Mouse (Mus musculus) adrenal gland (tissue): ENCODE results near the gene Wdr43.
"Not testable (repeated sequence)": the region's sequence is repeated elsewhere in the genome, so short reads cannot be mapped to it uniquely, and the experiment has no call there.

Experiments used
- intact Hi-C: fragments of 180-260 bp; cut with DNase I; formaldehyde crosslinking; loops from one replicate; pipeline ENCODE4 v1.15.1; 2025
- long read RNA-seq, 2 experiments: library from polyadenylated mRNA; unstranded; transcript quantifications; one replicate each; pipeline ENCODE4 v2.0.0; 2020; ENCODE audit warnings: borderline replicate concordance in 1 of 2; ENCODE audit not compliant: insufficient replicate concordance in 1 of 2

Wdr43 gene
- long read RNA-seq, experiment 1, transcript Wdr43-201 (18 exons, 3,450 nt), result major isoform, 28 of 39 reads
- long read RNA-seq, experiment 1, partial matches to known transcripts, result 8 of 39 reads
- long read RNA-seq, experiment 1, other reads (novel, unspliced or antisense), result 2 of 39 reads
- long read RNA-seq, experiment 2, transcript Wdr43-201 (18 exons, 3,450 nt), result major isoform, 22 of 28 reads
- long read RNA-seq, experiment 2, partial matches to known transcripts, result 3 of 28 reads
- long read RNA-seq, experiment 2, other reads (novel, unspliced or antisense), result 3 of 28 reads

DNA sequence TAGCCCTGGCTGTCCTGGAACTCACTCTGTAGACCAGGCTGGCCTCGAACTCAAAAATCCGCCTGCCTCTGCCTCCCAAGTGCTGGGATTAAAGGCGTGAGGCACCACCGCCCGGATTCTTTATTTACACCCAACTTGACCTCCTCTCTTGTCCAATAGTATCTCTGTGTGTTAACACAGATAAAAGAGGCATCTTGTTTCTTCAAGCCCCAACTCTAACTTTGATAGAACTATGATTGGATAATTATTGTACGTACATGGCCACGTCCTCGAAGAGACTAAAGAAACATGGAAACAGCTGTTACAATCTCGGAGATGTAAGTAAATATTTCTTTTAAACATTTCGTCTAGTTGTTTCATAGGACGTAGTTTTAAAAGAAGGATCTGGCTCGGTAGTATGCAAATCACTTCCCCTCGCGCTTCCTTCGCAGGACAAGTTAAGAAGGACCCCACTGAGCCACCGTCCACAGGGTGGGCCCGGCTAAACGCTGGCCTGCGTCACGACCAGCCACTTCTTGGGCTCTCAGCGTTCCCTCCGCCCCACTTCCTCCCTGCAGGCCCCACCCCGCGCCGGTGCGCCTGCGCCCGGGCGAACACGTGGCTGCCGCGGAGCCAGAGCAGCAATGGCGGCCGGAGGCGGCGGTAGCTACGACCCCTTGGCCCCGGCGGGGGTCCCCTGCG, at the start of gene Wdr43:
Gene Wdr43 (plus strand): TSS at position 258 of the 681 bp plus-strand sequence.
- intact Hi-C loops, result no loop called here

DNA sequence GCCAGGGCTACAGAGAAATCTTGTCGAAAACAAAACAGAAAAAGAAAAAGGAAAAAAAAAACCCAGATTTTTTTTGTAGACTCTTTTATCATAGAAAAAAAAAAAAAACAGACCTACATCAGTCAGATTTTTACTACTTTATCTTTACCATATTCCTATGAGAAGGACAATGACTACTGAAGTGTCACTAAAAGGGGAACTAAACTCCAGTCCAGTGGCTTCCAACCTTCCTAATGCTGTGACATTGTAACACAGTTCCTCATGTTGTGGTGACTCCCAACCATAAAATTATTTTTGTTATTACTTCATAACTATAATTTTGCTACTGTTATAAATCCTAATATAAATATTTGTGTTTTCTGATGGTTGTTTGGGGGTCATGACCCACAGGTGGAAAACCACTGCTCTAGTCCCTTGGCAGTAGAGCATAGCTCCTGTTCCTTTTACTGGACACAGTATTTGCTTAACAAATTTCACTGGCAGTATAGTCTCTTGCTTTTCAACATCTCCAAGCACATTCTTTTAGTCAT, 36.5 kb upstream of the Wdr43 start:
- intact Hi-C loops, result no loop called here

DNA sequence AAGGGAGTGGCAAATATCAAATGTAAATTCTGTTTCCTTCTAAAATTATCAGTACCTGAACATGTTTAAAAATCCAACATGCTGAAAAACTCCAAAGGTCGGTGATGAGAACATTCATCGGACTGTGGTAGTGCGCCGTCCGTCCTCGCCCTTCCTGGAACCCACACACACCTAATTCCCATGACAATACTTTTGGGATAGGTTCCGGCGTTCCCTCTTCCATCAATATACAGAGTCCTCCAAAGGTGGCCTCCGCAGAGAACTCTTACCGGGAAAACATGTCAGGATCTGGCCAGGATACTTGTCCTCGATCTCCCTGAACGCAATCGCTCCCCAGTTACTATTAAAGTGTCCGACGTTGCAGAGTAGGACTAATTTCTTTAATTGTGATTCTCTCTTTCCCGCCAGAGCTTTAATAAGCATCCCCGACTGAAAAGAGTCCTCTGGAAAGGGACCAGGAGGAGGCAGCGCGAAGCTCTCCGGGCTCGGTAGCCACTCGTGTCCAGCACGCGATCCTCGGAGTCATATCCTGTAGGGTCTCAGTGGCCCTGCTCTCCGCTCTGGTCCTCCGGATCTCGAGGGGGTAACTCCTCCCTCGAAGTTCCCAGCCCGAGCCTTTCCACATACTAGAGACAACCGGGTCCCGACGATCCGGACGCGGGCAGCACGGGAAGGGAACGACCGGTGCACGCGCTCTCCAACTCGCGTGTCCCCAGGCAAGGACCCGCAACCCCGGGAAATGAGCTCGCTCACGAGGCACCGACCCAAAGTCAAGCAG, 17.6 kb upstream of the Wdr43 start:
- intact Hi-C loops, result no loop called here

DNA sequence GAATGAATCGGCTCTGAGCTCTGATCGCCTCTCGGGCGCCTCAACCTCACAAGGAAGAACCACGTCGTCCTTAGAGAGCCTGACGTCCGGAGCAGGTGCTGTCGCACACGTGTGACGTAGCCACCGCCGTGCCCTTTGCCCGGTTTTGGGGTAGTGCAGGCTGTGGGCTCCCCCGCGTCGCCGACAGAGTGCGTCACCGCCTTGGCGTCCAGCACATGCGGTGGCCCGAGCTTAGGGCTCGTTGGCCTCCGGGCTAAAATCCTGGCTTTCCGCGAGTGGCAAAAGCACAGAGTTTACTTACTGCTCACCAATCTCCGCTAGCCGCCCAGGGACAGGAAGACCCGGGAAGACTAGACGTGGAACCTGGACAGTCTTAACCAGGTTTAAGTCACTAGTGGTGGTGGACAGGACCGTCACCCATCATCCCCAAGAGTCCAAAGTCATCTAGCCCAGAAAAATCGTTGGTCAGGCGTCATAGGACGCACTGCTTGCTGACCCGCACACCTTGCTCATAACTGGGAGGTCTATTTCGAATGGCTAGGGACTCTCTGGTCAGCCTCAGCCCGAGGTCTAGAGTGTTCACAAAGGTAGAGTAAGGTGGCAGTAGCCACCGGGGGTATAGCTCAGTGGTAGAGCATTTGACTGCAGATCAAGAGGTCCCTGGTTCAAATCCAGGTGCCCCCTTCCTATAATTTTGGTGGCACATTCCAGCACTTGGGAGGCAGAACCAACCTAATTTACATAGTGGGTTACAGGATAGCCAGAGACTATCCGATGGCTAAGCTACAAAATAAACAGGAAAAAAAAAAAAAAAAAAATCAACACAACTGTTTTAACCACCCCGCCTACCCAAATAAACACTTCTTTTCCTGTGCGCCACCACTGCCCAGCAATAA, 16.8 kb upstream of the Wdr43 start:
- intact Hi-C loops, result no loop called here

DNA sequence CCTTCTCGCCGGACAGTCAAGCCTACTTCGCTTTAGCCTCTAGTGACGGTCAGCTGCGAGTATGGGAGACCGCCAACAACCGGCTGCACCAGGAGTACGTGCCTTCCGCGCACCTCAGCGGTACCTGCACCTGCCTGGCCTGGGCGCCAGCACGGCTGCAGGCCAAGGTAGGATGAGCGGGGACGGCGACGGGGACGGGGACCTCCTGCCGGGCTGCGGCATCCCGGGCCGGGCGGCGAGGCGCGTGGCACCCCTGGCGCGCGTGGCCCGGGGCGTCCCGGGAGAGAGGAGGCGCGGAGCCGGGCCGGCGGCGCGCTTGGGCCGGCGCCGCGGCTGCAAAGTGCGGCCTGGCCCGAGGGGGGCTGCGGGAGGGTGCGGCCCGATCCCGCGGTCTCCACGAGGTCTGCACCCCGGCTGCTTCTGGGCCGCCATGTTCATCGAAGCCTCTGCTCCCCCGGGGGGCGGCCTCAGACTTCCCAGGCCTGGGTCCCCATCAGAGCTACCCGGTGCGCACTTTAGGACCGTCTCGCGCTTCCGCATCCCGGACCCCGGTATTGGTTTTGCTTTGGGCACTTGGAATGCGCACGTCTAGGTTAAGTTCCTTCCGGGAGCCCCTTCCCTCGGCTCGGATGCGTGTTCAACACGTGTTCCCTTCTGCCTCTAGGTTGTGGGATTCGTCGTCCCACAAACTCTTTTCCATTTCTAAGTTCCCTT, 781 bp downstream of the Wdr43 start:
- intact Hi-C loops, result no loop called here

DNA sequence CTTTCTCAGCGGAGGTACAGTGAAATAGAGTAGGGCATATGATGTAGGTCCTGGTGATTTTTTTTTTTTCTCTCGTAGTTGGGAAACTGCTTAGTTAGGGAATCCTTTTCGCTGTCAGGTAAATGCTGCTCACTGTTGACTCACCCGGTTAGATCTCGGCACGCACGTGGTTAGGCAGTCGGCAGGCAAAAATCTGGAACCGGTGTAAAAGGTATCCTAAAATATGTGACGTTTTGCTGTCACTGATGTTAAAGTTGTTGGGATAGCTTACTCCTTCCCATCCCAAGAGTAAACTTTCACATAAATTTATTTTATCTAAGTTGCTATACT, 1.3 kb downstream of the Wdr43 start:
- intact Hi-C loops, result no loop called here

DNA sequence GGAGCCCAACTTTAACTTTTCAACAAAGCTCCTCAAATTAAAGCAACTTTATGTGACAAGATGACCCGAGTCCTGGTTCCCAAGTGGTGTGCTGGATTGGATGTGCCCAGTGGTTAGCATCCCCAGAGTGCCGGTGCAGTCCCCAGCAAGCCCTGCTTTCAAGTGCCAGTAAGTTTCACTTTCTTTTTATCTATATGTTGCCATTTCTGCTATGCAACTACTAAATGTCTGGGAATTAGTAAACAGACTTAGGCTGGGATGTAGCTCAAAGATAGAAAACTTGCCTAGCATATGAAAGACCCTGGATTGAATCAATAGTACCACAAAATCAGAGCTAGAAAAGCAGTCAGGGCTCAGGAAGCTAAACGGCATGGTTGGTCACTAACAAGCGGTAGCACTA, 2.3 kb downstream of the Wdr43 start:
- intact Hi-C loops, result no loop called here

DNA sequence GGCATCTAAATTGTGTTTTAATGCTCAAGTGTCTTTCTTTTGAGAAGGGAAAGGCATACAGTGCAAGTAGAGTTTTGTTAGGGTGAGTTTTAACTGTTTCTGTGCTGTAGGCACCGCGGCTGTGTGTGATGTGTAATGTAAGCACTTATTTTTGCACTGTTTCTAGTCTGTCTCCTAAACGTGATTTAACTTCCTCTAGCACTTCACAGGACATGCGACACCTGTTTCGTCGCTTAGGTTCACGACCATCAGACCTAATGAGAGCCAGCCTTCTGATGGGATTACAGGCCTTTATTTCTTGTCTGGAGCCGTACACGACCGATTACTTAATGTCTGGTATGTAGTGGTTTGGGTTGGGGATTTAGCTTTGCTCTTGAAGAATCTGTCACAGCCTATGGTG, 16.1 kb downstream of the Wdr43 start:
- intact Hi-C loops, result no loop called here

DNA sequence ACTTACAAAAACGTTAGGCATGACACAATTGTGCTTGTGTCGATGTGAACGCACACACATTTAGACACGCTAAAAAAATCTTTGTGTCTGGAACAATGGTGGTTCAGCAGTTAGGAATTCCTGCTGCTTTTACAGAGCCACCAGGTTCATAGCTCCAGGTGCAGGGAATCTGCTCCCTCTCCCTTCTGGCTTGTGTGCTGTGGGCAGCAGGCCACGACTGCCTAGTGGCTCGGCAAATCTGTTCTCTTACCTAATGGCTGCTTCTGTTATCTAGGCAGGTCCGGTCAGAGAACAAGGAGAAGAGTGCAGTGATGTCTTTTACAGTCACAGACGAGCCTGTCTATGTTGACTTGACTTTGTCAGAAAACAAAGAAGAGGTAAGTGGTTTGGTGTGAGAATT, 17.7 kb downstream of the Wdr43 start:
- intact Hi-C loops, result no loop called here

DNA sequence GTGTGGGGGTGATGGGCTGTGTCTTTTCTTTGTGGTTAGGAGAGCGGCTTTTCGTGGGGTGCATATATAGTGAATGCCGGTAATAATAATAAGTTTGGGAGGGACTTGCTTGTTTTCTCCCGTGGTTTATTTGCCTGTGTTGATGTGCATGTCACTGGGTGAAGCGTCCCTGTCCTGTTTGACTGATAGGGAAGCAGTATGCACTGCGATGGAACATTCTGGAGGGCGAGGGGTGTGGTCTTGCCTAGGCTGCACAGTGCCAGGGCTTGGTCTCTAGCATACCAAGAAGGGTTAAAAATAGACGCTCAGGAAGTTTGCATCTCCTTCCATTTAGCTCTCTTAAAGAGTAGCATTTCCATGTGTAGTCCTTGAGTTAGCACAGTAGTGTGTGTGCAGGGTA, 21.1 kb downstream of the Wdr43 start:
- intact Hi-C loops, result no loop called here

DNA sequence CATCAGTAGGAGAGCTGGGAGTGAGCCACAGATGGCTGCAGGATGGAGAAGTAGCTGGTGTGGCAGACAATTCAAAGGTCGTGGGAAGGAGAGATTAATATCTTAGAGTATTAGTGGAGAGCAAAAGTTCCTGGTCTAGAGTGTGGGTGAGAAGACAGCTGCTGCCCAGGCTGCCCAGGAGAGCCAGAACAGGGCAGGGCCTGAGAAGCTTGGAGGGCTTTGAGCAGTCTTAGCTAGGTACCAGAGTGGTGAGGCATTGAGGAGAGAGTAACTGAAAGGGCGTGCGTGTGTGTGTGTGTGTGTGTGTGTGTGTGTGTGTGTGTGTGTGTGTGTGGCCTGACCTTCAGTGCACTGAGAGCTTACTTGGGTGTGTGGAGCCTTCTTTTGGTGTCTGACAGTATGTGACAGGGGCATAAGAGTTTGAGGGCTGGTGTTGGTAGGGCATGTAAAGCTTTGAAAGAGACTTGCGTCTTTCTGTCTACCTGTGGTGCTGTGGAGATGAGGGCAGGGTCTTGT, 22.1 kb downstream of the Wdr43 start:
- intact Hi-C loops, result no loop called here

DNA sequence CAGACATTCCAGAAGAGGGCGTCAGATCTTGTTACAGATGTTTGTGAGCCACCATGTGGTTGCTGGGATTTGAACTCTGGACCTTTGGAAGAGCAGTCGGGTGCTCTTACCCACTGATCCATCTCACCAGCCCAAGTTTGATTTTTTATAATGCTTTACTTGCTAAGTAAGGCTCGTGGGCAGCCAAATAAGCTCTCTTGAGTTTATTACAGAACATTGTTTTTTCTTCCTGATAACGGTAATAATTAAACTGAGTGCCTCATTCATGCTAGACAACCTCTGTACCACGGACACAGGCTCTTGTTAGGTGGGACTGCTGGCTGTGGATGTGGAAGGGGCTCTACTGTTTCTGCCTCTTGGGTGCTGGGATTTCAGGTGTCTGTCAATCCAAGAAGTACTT, 23.4 kb downstream of the Wdr43 start:
- intact Hi-C loops, result not testable (repeated sequence)

DNA sequence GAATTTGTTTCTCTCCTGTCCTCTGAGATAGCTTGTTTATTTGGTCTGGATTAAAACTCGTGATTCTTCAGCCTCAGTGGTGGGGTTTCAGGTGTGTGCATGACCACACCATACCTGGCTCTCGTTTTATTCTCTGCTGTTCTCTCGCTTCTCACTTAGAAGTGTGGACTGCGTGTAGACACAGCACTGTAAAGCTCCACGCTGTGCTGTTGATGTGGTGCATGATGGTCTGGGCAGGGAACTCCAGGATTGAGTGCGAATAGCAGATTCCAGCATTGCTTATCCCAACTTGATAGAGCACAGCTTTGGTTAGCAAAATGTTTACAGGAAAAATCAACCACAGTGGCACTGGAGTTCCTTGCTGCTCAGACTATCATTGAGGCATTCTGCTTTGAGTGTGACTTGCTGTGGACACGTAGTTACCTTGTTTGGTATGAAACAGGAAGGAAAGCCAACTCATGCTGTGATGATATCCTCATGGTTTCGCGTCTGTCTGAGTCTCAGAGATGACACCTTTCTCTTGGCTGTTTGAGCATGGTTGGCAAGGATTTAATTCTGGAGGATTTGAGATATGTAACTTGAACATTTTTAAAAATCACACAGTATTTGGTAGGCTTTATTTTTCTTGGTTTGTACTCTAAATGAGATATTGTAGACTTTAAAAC, 24.9 kb downstream of the Wdr43 start:
- intact Hi-C loops, result no loop called here

DNA sequence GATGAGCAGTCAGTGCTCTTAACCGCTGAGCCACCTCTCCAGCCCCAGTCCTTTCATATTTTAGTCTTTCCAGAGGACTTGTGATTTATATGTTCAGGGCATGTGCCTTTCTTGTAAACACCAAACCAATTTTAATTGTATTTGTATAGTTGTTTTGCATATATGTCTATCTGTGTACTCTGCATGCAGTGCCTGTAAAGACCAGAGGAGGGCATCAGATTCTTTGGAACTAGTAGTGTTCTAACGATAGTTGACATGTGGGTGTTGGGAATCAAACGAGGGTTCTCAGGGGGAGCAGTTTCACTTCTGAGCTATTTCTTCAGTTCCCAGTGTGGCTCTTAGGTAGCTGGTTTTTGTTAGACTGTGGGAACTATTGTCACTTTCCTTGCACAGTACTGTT, 26.5 kb downstream of the Wdr43 start:
- intact Hi-C loops, result no loop called here

DNA sequence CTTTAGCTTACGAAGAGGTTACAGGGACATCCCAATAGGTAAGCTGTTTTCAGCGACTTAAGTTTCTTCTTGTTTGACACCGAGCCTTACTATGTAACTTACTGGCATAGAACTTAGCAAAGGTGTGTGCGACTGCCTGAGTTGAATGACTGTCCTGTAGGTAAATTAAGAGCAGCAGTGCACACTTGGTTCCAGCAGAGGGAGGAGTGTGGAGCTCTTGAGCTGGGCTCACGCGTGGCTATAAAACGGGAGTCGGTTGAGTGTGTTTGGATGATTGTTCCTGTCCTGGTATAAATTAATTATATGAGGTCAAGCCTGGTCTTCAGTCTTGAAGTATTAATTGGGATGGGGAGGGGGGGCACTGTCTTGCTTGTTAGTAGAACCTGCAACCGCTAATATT, 34.3 kb downstream of the Wdr43 start:
- intact Hi-C loops, result no loop called here

DNA sequence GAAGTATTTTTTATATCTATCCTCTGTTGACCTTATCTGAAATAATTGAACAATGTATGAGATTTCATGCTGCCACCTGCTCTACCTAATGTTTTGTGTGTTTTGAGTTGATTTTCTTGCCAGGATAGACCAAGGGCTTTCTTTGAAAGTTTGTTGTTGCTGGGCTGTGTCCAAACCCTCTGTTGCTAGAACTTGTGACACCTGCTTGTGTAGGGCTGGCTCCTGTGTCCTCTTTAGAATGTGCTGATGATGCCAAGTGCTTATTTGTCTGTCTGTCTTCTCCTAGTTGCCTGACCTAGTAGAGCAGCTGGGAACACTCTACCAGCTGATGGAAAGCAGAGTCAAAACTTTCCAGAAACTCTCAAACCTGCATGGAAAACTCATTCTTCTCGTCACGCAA, 36.8 kb downstream of the Wdr43 start:
- intact Hi-C loops, result no loop called here

DNA sequence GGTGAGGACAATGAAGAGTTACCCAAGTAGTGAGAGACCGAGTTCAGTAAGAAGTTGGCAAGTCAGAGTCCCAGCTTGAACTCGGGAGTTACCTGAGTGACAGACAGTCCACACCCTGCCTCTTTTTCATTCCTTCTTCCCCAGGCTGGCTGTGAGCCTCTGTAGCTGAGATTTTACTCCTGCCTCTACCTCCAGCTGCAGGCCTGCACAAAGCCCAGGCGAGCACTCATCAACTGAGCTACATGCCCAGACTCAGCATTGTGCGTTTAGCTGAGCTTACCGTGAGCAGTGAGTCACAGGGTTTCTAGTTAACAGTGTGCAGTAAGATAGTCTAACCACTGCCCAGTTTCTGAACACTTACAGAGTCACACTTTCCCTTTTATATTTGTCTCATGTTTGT, 37.2 kb downstream of the Wdr43 start:
- intact Hi-C loops, result no loop called here

DNA sequence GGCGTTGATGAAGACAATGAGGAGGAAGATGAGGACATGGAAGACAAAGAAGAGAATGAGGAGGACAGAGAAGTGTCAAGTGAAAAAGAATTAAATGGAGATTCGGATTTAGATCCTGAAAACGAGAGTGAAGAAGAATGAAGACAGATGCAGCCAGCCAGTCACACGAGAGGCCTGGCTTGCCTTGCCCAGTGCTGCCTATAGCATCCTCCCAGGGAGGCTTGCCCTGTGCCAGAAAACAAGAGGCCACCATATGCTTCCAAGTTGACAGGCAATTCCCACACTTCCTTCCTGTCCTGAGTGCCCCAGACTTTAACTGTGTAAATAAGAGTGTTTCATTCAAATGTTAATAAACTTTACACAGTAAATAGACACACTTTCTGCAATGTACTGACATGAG, 41.8 kb downstream of the Wdr43 start:
- intact Hi-C loops, result no loop called here

DNA sequence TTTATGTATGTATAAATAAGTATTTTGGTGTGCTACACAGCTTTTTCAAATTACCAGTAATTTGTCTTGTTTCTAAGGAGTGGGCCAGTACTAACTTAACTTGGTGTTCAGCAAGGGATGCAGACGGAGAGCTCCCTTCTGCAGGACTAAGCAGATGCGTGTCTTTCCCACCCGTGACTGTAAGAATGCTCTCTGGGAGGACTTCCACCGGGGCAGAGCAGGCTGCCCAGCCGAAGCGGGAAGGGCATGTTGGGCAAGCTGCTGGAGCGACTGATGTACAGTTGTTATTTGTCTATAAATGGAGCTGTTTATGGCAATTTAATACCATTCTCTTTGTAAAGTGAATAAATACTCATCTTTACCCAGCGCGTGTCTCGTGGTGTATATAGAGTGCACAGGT, 43.0 kb downstream of the Wdr43 start:
- intact Hi-C loops, result no loop called here

DNA sequence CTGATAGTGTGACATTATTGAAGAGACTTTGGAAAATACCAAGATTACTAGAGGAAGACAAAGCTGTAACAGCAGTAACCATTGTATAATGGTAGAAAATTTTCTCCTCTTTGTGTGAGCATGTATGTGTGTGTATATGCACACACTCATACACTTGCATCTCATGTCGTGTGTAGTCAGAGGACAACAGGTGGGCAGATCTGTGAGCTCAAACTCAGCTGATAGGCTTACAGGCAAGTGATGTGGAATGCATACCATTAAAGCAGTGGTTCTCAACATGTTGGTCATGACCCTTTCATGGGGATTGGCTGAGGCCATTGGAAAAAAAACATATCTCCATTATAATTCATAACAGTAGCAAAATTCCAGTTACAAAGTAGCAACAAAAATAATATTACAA, 44.7 kb downstream of the Wdr43 start:
- intact Hi-C loops, result loop anchor here (10.0 kb wide), 2 partner anchors 584 to 1124 kb away; no protein-coding TSS in a partner anchor
